Comparison of ENCODE assay signal across 30 mouse cellular contexts in the genomic region with DNA sequence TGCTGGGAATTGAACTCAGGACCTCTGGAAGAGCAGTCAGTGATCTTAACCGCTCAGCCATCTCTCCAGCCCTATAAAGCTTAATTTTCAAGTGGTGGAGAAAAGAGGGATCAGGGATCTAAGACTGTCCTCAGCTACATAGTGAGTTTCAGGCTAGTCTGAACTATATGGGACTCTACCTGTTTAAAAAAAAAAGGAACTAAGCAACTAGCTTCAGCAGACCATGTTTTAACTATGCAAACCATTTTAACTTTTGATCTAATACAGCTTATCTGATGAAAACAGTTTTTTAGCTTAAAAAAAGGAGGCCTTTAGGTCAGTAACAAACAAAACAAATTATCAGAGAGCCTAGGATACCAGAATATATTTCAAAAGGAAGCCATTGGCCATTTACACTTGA.
"Had no signal": no experiment of that assay in that cellular context is flagged by ENCODE, and none has a peak within 500 bp of the region (broad histone marks: within the 10 kb centered on the region; RNA-seq: fewer than 3 reads in every experiment).

No protein-coding gene starts in this region.

- H3K27me3 ChIP-seq: limb, embryonic 12.5 days; limb, embryonic 13.5 days; limb, embryonic 15.5 days; liver, embryonic 12.5 days; liver, embryonic 13.5 days; liver, embryonic 15.5 days; lung, embryonic 15.5 days; megakaryocyte, embryonic 14.5 days; midbrain, embryonic 12.5 days; midbrain, embryonic 13.5 days; midbrain, embryonic 15.5 days; neural tube, embryonic 12.5 days had no signal

- H3K27ac ChIP-seq: limb, embryonic 10.5 days; limb, embryonic 12.5 days; limb, embryonic 13.5 days; limb, embryonic 15.5 days; liver, embryonic 12.5 days; liver, embryonic 13.5 days; liver, embryonic 14.5 days; liver, embryonic 15.5 days; lung, embryonic 15.5 days; macrophage; midbrain, embryonic 10.5 days; midbrain, embryonic 12.5 days; midbrain, embryonic 13.5 days; midbrain, embryonic 15.5 days; neural tube, embryonic 12.5 days had no signal

- H3K9ac ChIP-seq: limb, embryonic 12.5 days; limb, embryonic 13.5 days; limb, embryonic 15.5 days; liver, embryonic 12.5 days; liver, embryonic 13.5 days; liver, embryonic 14.5 days; liver, embryonic 15.5 days; liver, postnatal 0 days; lung, embryonic 14.5 days; lung, embryonic 15.5 days; midbrain, embryonic 12.5 days; midbrain, embryonic 13.5 days; midbrain, embryonic 15.5 days; neural tube, embryonic 12.5 days had no signal

- H3K36me3 ChIP-seq: limb, embryonic 10.5 days; limb, embryonic 12.5 days; limb, embryonic 13.5 days; limb, embryonic 15.5 days; liver, embryonic 12.5 days; liver, embryonic 13.5 days; liver, embryonic 15.5 days; lung, embryonic 15.5 days; midbrain, embryonic 12.5 days; midbrain, embryonic 13.5 days; midbrain, embryonic 15.5 days; neural tube, embryonic 12.5 days had no signal

- H3K4me3 ChIP-seq: limb, embryonic 10.5 days; limb, embryonic 12.5 days; limb, embryonic 13.5 days; limb, embryonic 15.5 days; liver, embryonic 12.5 days; liver, embryonic 13.5 days; liver, embryonic 15.5 days; lung, embryonic 15.5 days; megakaryocyte, embryonic 14.5 days; midbrain, embryonic 10.5 days; midbrain, embryonic 12.5 days; midbrain, embryonic 13.5 days; midbrain, embryonic 15.5 days; myocyte; neural tube, embryonic 12.5 days had no signal

- H3K9me3 ChIP-seq: limb, embryonic 10.5 days; limb, embryonic 12.5 days; limb, embryonic 13.5 days; limb, embryonic 15.5 days; liver, embryonic 12.5 days; liver, embryonic 13.5 days; liver, embryonic 15.5 days; lung, embryonic 15.5 days; megakaryocyte, embryonic 14.5 days; midbrain, embryonic 10.5 days; midbrain, embryonic 12.5 days; midbrain, embryonic 13.5 days; midbrain, embryonic 15.5 days; neural tube, embryonic 12.5 days had no signal

- DNase-seq: left cerebral cortex, postnatal 4 days; liver; liver, embryonic 13.5 days; liver, postnatal 0 days; lung, adult 18-20 months; lung, adult 2 months; lung, embryonic 14.5 days; lung, postnatal 10 days; lung, postnatal 14 days; lung, postnatal 36 days; lung, postnatal 4 days; midbrain, embryonic 14.5 days had no signal

- H3K4me2 ChIP-seq: limb, embryonic 12.5 days; limb, embryonic 13.5 days; limb, embryonic 15.5 days; liver, embryonic 11.5 days; liver, embryonic 12.5 days; liver, embryonic 13.5 days; liver, embryonic 15.5 days; lung, embryonic 14.5 days; lung, embryonic 15.5 days; midbrain, embryonic 11.5 days; midbrain, embryonic 12.5 days; midbrain, embryonic 13.5 days; midbrain, embryonic 15.5 days; neural tube, embryonic 12.5 days had no signal
